Mouse (Mus musculus): ENCODE measurements around the gene Tnfrsf26.

GRCm38 (mm10) chr7:143592255-143592654 is 36.3 kb downstream of the Tnfrsf26 start:
- TF ChIP-seq POLR2A (IDR thresholded peaks at IDR 0.05; ENCODE audit: borderline replicate concordance, control insufficient read depth, low read depth, low read length) (no peak), CTCF (IDR thresholded peaks at IDR 0.05; ENCODE audit: control insufficient read depth, insufficient read depth, low read length) (no peak)

Data from bone marrow, adult 2 months (tissue).